Comparison of ENCODE assay signal across 12 mouse cellular contexts in the genomic region with DNA sequence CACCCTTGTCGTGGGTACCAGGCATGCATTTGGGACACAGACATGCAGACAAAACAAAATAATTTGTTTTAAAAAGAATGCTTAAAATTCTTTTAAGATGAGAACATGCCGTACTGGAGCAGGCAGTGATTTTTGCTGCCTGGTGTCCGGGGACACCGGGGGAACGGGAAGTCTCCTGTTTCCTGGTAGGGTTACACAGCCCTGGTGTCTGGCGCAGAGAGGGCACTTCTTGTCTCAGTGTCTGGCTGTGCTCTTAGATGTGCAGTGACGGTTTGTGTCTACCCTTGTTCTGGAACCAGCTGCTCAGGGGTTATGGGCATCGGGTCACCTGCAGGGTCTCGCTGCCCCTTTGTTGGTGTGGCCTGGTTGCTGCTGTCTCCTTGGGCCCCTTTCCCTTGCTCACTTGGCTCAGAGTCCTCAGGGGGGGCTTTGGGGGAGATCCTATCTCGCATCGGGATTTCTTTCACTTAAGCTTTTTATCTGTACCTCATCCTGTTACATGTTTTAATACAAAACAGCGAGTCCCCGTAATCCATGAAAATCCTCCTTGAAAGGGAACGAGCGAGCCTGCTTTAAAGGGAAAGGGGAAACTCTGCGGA.
DNase-seq lines count a peak whose midpoint lies in the region; ATAC-seq and TF ChIP-seq lines count a peak whose summit lies in the region.
"Had no signal": no experiment of that assay in that cellular context is flagged by ENCODE, and none has a peak within 500 bp of the region (broad histone marks: within the 10 kb centered on the region; RNA-seq: fewer than 3 reads in every experiment).

No protein-coding gene starts in this region.

- H3K4me1 ChIP-seq in heart, embryonic 10.5 days: peaks cover 26% of the 10 kb centered on the region
- H3K4me1 ChIP-seq in lung, embryonic 14.5 days (ENCODE audit: insufficient read depth): no peaks in the 10 kb centered on the region
- H3K4me1 ChIP-seq in midbrain, embryonic 12.5 days: peaks cover 12% of the 10 kb centered on the region; the same call in 1 of the 2 replicates

- H3K4me2 ChIP-seq in lung, embryonic 14.5 days: no peak overlapping the region
- peak overlapping the region; percentile 21 for H3K4me2 ChIP-seq in midbrain, embryonic 12.5 days (replicated peaks)
- H3K4me2 ChIP-seq: lung, embryonic 15.5 days had no signal

- 66% methylated on average over 16 of the region's 16 CpGs for WGBS in heart, embryonic 10.5 days
- WGBS in lung, embryonic 14.5 days: 67% methylated on average over 16 of the region's 16 CpGs
- WGBS in midbrain, embryonic 12.5 days: 43% methylated on average over 16 of the region's 16 CpGs

- H3K27ac ChIP-seq in heart, embryonic 10.5 days: peak overlapping the region; percentile 42; the same call in 1 of the 2 replicates
- H3K27ac ChIP-seq in lung, embryonic 14.5 days (ENCODE audit: low read depth): no peak overlapping the region; the same call in 1 of the 2 replicates
- H3K27ac ChIP-seq in midbrain, embryonic 12.5 days (replicated peaks): peak overlapping the region; percentile 20; the same call in 1 of the 2 replicates
- H3K27ac ChIP-seq: lung, embryonic 15.5 days had no signal

- ATAC-seq in lung, embryonic 14.5 days (ENCODE audit: insufficient read depth): 0 out of 2 replicates have a peak, but pooled peaks have one; percentile 31
- peak; percentile 72 for ATAC-seq in midbrain, embryonic 12.5 days (ENCODE audit: low FRiP score, low read depth)
- ATAC-seq: forebrain, postnatal 0 days; intestine, embryonic 16.5 days had no signal

- no peak overlapping the region for H3K9ac ChIP-seq in lung, embryonic 14.5 days
- no peak overlapping the region for H3K9ac ChIP-seq in midbrain, embryonic 12.5 days (replicated peaks)
- H3K9ac ChIP-seq: forebrain, postnatal 0 days; lung, embryonic 15.5 days had no signal

- no peaks in the 10 kb centered on the region for H3K27me3 ChIP-seq in heart, embryonic 10.5 days (ENCODE audit: insufficient read depth, poor library complexity, severe bottlenecking)
- no peaks in the 10 kb centered on the region for H3K27me3 ChIP-seq in lung, embryonic 14.5 days (ENCODE audit: insufficient read depth, low read length)
- peaks cover 16% of the 10 kb centered on the region; the same call in 1 of the 2 replicates for H3K27me3 ChIP-seq in midbrain, embryonic 12.5 days
- H3K27me3 ChIP-seq: lung, embryonic 15.5 days had no signal

- peak; percentile 20 for DNase-seq in adrenal gland, adult 2 months
- no peak for DNase-seq in adrenal gland, postnatal 4 days (ENCODE audit: low spot score in 2 of 2)
- DNase-seq in heart, embryonic 10.5 days (ENCODE audit: low spot score): no peak
- DNase-seq in heart, postnatal 14 days: no peak
- DNase-seq in lung, embryonic 14.5 days: no peak
- DNase-seq in lung, adult 18-20 months: no peak
- no peak for DNase-seq in urinary bladder, postnatal 25 days (ENCODE audit: low spot score)
- DNase-seq: embryo, embryonic 11 days; forebrain, postnatal 0 days had no signal

- H3K9me3 ChIP-seq in heart, embryonic 10.5 days: no peaks in the 10 kb centered on the region
- no peaks in the 10 kb centered on the region for H3K9me3 ChIP-seq in lung, embryonic 14.5 days (ENCODE audit: low read depth, low read length)
- no peaks in the 10 kb centered on the region for H3K9me3 ChIP-seq in midbrain, embryonic 12.5 days
- H3K9me3 ChIP-seq: lung, embryonic 15.5 days had no signal

- intact Hi-C loops in heart, postnatal 14 days (cut with DNase I): no loop called here

- TF ChIP-seq CTCF in lung, embryonic 14.5 days (IDR thresholded peaks at IDR 0.05; ENCODE audit: low read depth): no peak

- H3K36me3 ChIP-seq in heart, embryonic 10.5 days: peaks cover 79% of the 10 kb centered on the region
- peaks cover 48% of the 10 kb centered on the region for H3K36me3 ChIP-seq in lung, embryonic 14.5 days (ENCODE audit: insufficient read depth)
- no peaks in the 10 kb centered on the region for H3K36me3 ChIP-seq in midbrain, embryonic 12.5 days

- H3K4me3 ChIP-seq in heart, embryonic 10.5 days: no peak overlapping the region
- no peak overlapping the region for H3K4me3 ChIP-seq in lung, embryonic 14.5 days (ENCODE audit: low read depth, low read length)
- H3K4me3 ChIP-seq in midbrain, embryonic 12.5 days: no peak overlapping the region
- H3K4me3 ChIP-seq: lung, embryonic 15.5 days had no signal
